Mouse (Mus musculus) embryonic facial prominence, embryonic 15.5 days (tissue): ENCODE measurements around the gene Mrps12. TPM values are rescaled to one million over a fixed set of nuclear protein-coding genes. Genes with fewer than 3 reads are reported as not detected.
"Not testable (repeated sequence)": the region's sequence is repeated elsewhere in the genome, so short reads cannot be mapped to it uniquely, and the experiment has no call there.

Experiments
- ATAC-seq: fragments of 200-750 bp; cut with Nextera tagmentation; 2 replicates; pipeline ENCODE4 v1.8.0; 2017; ENCODE audit warnings: low read depth, moderate TSS enrichment; ENCODE audit not compliant: insufficient number of reproducible peaks, low FRiP score, low TSS enrichment
- H3K27ac ChIP-seq: fragments of 300-500 bp; sonication (generic); replicated peaks from 2 replicates; pipeline ENCODE4 v1.5.1; 2015; ENCODE audit warnings: mild to moderate bottlenecking, inconsistent platforms
- H3K27me3 ChIP-seq: fragments of 300-500 bp; sonication (generic); 2 replicates; pipeline ENCODE4 v1.6.1; 2015; ENCODE audit warnings: inconsistent platforms
- H3K36me3 ChIP-seq: fragments of 300-500 bp; sonication (generic); 2 replicates; pipeline ENCODE4 v1.6.1; 2015; ENCODE audit warnings: mild to moderate bottlenecking, inconsistent platforms
- H3K4me1 ChIP-seq: fragments of 300-500 bp; sonication (generic); 2 replicates; pipeline ENCODE4 v1.6.1; 2015; ENCODE audit warnings: inconsistent platforms
- H3K4me2 ChIP-seq: fragments of 300-500 bp; sonication (generic); replicated peaks from 2 replicates; pipeline ENCODE4 v1.6.1; 2015; ENCODE audit warnings: mild to moderate bottlenecking, inconsistent platforms
- H3K4me3 ChIP-seq: fragments of 300-500 bp; sonication (generic); replicated peaks from 2 replicates; pipeline ENCODE4 v1.5.1; 2015; ENCODE audit warnings: mild to moderate bottlenecking, inconsistent platforms
- H3K9ac ChIP-seq: fragments of 300-500 bp; sonication (generic); 2 replicates; pipeline ENCODE4 v1.6.1; 2015; ENCODE audit warnings: inconsistent platforms
- H3K9me3 ChIP-seq: fragments of 300-500 bp; sonication (generic); replicated peaks from 2 replicates; pipeline ENCODE4 v1.6.1; 2016; ENCODE audit warnings: inconsistent platforms
- WGBS: fragments of 180-500 bp; shearing (Covaris S2); methylation state at CpG from one replicate; pipeline ENCODE4 v1.1.7; 2015; 5-methylcytosine and 5-hydroxymethylcytosine counted together
- polyA plus RNA-seq: library from polyadenylated mRNA; unstranded; fragments of >200 nt; fragmentation: Nextera tagmentation; extraction: Ambion mirVana; gene quantifications from 2 replicates; pipeline ENCODE4 v1.2.1, GENCODE M21; 2015

Mrps12 gene
- polyA plus RNA-seq, 1 experiment from 2014 or later, result 124 TPM

DNA sequence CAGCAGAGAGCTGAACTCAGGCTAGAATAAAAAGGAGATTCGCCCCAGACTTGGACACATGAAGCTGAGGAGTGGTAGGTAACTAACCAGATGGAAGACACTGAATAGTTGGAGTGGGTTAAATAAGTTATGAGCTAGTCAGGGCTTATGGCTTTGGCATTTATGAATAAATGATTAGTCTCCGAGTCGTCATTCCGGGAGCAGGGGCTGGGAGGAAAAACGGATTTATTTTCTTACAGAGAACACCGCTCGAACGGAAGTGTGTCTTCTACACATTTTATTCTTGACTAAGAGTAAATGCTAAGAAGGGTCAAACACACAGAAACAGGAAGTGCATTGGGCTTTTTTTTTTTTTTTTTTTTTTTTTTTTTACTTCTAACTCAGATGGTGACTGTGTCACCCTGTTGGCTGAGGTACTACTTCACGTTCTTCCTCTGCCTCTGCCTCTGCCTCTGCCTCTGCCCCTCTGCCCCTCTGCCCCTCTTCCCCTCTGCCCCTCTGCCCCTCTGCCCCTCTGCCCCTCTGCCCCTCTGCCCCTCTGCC, 38.9 kb downstream of the Mrps12 start:
- Histone ChIP-seq H3K9me3 (no peaks in the 10 kb centered on the region), H3K4me3 (no peak overlapping the region), H3K4me2 (no peak overlapping the region), H3K4me1 (no peaks in the 10 kb centered on the region), H3K27ac (no peak overlapping the region), H3K9ac (no peak overlapping the region), H3K27me3 (no peaks in the 10 kb centered on the region), H3K36me3 (no peaks in the 10 kb centered on the region)
- ATAC-seq, result no peak
- 67% methylated on average over 9 of the region's 9 CpGs for WGBS

GRCm38 (mm10) chr7:28701306-28701705, 40.3 kb downstream of the Mrps12 start:
- H3K4me1 ChIP-seq, ATAC-seq, H3K4me3 ChIP-seq, H3K4me2 ChIP-seq, H3K36me3 ChIP-seq, H3K27me3 ChIP-seq, H3K9me3 ChIP-seq, H3K9ac ChIP-seq, H3K27ac ChIP-seq: not testable (repeated sequence)
- 92% methylated on average over 12 of the region's 12 CpGs for WGBS

DNA sequence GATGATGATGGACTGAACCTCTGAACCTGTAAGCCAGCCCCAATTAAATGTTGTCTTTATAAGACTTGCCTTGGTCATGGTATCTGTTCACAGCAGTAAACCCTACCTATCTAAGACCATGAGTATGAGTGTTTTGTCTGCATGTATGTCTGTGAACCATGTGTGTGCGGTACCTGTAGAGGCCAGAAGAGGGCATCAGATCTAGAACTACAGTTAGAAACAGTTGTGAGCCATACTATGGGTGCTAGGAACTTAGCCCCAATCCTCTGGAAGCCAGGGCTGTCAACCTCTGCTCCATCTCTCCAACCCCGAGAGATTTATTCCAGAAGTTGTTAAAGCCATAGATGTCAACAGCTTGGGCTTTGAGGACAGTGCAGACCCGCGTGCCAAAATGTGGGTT, 41.4 kb downstream of the Mrps12 start:
- Histone ChIP-seq H3K4me2 (no peak overlapping the region), H3K4me3 (no peak overlapping the region), H3K9ac (no peak overlapping the region), H3K27me3 (no peaks in the 10 kb centered on the region), H3K4me1 (no peaks in the 10 kb centered on the region), H3K27ac (no peak overlapping the region), H3K9me3 (no peaks in the 10 kb centered on the region), H3K36me3 (no peaks in the 10 kb centered on the region)
- ATAC-seq, result no peak
- WGBS, result 98% methylated on average over 4 of the region's 4 CpGs

- Histone ChIP-seq H3K9ac (no peak overlapping the region), H3K4me3 (no peak overlapping the region), H3K4me1 (peaks cover 19% of the 10 kb centered on the region), H3K36me3 (no peaks in the 10 kb centered on the region), H3K4me2 (no peak overlapping the region), H3K9me3 (no peaks in the 10 kb centered on the region), H3K27ac (no peak overlapping the region), H3K27me3 (no peaks in the 10 kb centered on the region)
- ATAC-seq, result no peak
- 91% methylated on average over 11 of the region's 11 CpGs for WGBS
Measured at GRCm38 (mm10) chr7:28697277-28697676, 44.3 kb downstream of the Mrps12 start.

- H3K9ac ChIP-seq, result no peak overlapping the region
- H3K27ac ChIP-seq, result no peak overlapping the region
- no peak overlapping the region for H3K4me2 ChIP-seq
- 53% methylated on average over 8 of the region's 8 CpGs for WGBS
- no peaks in the 10 kb centered on the region for H3K36me3 ChIP-seq
- H3K27me3 ChIP-seq, result no peaks in the 10 kb centered on the region
- ATAC-seq, result no peak
- no peak overlapping the region for H3K4me3 ChIP-seq
- H3K9me3 ChIP-seq, result no peaks in the 10 kb centered on the region
- H3K4me1 ChIP-seq, result peaks cover 19% of the 10 kb centered on the region
Measured at GRCm38 (mm10) chr7:28694966-28695511, 46.6 kb downstream of the Mrps12 start.

GRCm38 (mm10) chr7:28694423-28694822, 47.2 kb downstream of the Mrps12 start:
- H3K4me1 ChIP-seq, result peaks cover 19% of the 10 kb centered on the region
- ATAC-seq, result no peak
- no peak overlapping the region for H3K9ac ChIP-seq
- no peak overlapping the region for H3K27ac ChIP-seq
- 0 out of 2 replicates have a peak overlapping the region, but pooled peaks have one; percentile 92 for H3K4me2 ChIP-seq
- H3K36me3 ChIP-seq, result no peaks in the 10 kb centered on the region
- no peak overlapping the region for H3K4me3 ChIP-seq
- WGBS, result 8% methylated on average over 14 of the region's 14 CpGs
- H3K27me3 ChIP-seq, result no peaks in the 10 kb centered on the region
- H3K9me3 ChIP-seq, result no peaks in the 10 kb centered on the region

DNA sequence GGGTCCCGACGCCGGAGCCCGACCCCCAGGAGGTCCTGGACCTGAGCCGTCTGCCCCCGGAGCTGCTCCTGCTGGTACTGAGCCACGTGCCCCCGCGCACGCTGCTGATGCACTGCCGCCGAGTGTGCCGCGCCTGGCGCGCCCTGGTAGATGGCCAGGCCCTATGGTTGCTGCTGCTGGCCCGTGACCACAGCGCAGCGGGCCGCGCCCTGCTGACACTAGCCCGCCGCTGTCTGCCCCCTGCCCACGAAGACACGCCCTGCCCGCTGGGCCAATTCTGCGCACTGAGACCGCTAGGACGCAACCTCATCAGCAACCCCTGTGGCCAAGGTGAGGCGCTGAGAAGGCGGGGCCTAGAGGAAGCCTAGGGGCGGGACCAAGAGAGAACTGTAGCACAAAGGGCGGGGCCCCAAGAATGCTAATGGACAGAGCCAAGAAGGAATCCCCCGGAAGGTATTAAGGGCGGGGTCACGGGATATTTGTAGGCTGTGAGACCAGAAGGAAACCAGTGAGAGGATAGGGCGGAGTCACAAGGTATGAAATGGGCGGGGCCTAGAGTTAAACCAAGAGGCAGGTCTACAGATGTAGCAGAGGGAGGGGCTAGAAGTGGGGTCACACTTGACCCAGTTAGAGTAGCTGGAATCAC, 48.2 kb downstream of the Mrps12 start:
- Histone ChIP-seq H3K36me3 (no peaks in the 10 kb centered on the region), H3K27me3 (no peaks in the 10 kb centered on the region), H3K4me3 (peak overlapping the region; percentile 56), H3K4me2 (peak overlapping the region; percentile 92), H3K9ac (peak overlapping the region; percentile 42), H3K9me3 (no peaks in the 10 kb centered on the region), H3K27ac (no peak overlapping the region), H3K4me1 (peaks cover 19% of the 10 kb centered on the region)
- under 1% methylated on average over 38 of the region's 38 CpGs for WGBS
- peak; percentile 80 for ATAC-seq

- peak within 1 kb of the TSS; percentile 92 for H3K4me2 ChIP-seq
- peak; percentile 32; the same call in 1 of the 2 replicates for ATAC-seq
- 30% methylated on average over 30 of the region's 30 CpGs for WGBS
Measured at GRCm38 (mm10) chr7:28692545-28693320, 48.9 kb downstream of the Mrps12 start, which contains the start of gene Fbxo27. Gene Fbxo27 (plus strand): TSS chr7:28692849.

GRCm38 (mm10) chr7:28691075-28691474, 50.5 kb downstream of the Mrps12 start:
- ATAC-seq, result no peak
- WGBS, result 51% methylated on average over 7 of the region's 7 CpGs
- Histone ChIP-seq H3K27ac (no peak overlapping the region), H3K36me3 (no peaks in the 10 kb centered on the region), H3K27me3 (no peaks in the 10 kb centered on the region), H3K9me3 (no peaks in the 10 kb centered on the region), H3K4me2 (no peak overlapping the region), H3K4me1 (peaks cover 19% of the 10 kb centered on the region), H3K9ac (no peak overlapping the region), H3K4me3 (no peak overlapping the region)

More at GRCm38 (mm10) chr7:28692545-28693320, 48.9 kb downstream of the Mrps12 start, which contains the start of gene Fbxo27:
- Histone ChIP-seq H3K27ac (no peak within 1 kb of the TSS), H3K9me3 (no peaks in the 10 kb centered on the region), H3K4me3 (peak within 1 kb of the TSS; percentile 56), H3K4me1 (peaks cover 19% of the 10 kb centered on the region), H3K27me3 (no peaks in the 10 kb centered on the region), H3K36me3 (no peaks in the 10 kb centered on the region), H3K9ac (peak within 1 kb of the TSS; percentile 42)
